Mouse (Mus musculus) adipose tissue, adult 10 weeks (tissue): ENCODE results near the gene Mfsd4a. TPM values are rescaled to one million over a fixed set of nuclear protein-coding genes. Genes with fewer than 3 reads are reported as not detected.

ENCODE experiments used
- polyA plus RNA-seq: library from polyadenylated mRNA; stranded (reverse); fragments of 350-450 nt; fragmentation: Illumina TruSeq; extraction: RNeasy Lipid Tissue Mini Kit (QIAGEN cat#74804); gene quantifications from one replicate; pipeline ENCODE4 v1.2.3, GENCODE M21; 2014; ENCODE audit warnings: low read depth, low replicate concordance

Mfsd4a gene
- polyA plus RNA-seq, result 1.3 TPM

GRCm38 (mm10) chr1:132067261-132068255 lies at the start of gene Mfsd4a:
TSS of gene Mfsd4a (minus strand) at chr1:132068062.

GRCm38 (mm10) chr1:132007282-132007815 lies 60.5 kb downstream of the Mfsd4a start, which contains the start of gene Elk4:
TSS of gene Elk4 (plus strand) at chr1:132007607.

Other genes with a start within 250 kb of the Mfsd4a start
- gene Slc41a1, start 240.6 kb downstream of the Mfsd4a start, polyA plus RNA-seq, result 22.3 TPM
- 18.6 TPM for gene Rab29, start 200.8 kb downstream of the Mfsd4a start, polyA plus RNA-seq
- gene Nucks1, start 157.5 kb downstream of the Mfsd4a start, polyA plus RNA-seq, result 32.4 TPM
- gene Slc45a3, start 105.1 kb downstream of the Mfsd4a start, polyA plus RNA-seq, result 30.5 TPM
- 33.4 TPM for gene Elk4, start 60.5 kb downstream of the Mfsd4a start, polyA plus RNA-seq
- 6.9 TPM for gene Cdk18, start 71.6 kb upstream of the Mfsd4a start, polyA plus RNA-seq
- gene Lemd1, start 123.4 kb upstream of the Mfsd4a start, polyA plus RNA-seq, result 2.6 TPM
- gene AC124108.1, start 123.4 kb upstream of the Mfsd4a start, polyA plus RNA-seq, result 0.50 TPM
- not detected for gene Gm10188, start 161.7 kb upstream of the Mfsd4a start, polyA plus RNA-seq
- 0.20 TPM for gene Klhdc8a, start 230.6 kb upstream of the Mfsd4a start, polyA plus RNA-seq
- gene Nuak2, start 248.1 kb upstream of the Mfsd4a start, polyA plus RNA-seq, result 6.0 TPM